Mouse (Mus musculus) layer of hippocampus, postnatal 36 days (tissue): ENCODE measurements around the gene Ube2e3. TPM values are rescaled to one million over a fixed set of nuclear protein-coding genes. Genes with fewer than 3 reads are reported as not detected.

Experiments
- DNase-seq, 2 experiments: peaks; one replicate each; pipeline ENCODE4 v3.0.0; 2022
- total RNA-seq, 2 experiments: library from RNA; stranded (reverse); gene quantifications; 2 replicates each; pipeline ENCODE4 v1.2.3; 2021

The Ube2e3 gene
- 100 to 1,000 TPM; 113 to 116 TPM for total RNA-seq

DNA sequence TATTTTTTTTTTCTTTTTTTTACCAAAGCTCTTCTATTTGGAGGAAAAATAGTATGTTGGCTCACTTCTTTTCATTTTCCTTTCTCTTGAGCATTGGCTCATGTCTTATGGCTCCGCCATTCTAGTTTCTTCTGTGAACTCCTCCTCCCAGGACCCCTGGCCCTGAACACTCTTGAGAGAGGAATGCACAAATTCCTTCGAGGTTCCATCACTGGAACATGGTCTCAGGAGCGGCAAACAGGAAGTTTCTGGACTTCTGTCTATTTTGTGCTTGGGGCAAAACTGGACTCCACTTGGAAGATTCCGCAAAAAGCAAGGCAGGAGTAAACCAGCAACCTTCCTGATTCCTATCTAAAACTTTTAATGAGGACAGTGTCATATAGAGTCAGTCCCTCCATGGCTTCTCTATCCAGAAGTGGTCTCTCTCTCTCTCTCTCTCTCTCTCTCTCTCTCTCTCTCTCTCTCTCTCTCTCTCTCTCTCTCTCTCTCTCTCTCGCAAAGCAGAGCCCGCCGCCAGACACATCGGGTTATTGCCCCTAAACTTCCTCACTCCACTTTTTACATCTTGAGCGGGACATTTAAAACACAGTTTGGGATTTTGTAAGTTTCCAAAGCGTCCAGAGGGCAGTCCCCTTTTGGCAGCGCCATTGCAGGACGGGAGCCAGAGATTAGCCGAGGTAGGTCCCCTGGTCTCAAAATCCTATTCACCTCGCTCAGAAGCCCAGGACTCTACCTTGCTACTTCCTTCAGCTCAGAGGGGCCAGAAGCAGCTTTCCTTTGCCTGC lies at the start of gene Ube2e3:
Gene Ube2e3 (plus strand): TSS at position 399 of the 785 bp plus-strand sequence.
- DNase-seq, result no peak

DNA sequence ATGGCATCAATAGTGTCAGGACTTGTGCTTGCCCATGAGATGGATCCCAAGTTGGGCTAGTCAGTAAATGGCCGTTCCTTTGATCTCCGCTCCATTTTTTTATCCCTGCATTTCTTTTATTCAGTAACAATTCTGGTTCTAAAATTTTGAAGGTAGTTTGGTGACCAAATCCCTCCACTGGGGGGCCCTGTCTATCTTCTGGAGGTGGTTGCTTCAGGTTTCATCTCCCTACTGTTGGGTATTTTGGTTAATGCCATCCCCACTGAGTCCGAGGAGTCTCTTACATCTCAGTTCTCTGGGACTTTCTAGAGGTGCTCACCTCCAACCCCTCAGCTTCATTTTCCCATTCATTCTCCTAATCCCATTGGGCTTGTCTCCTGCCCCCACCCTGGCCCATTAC lies 38.0 kb upstream of the Ube2e3 start:
- DNase-seq, result no peak

DNA sequence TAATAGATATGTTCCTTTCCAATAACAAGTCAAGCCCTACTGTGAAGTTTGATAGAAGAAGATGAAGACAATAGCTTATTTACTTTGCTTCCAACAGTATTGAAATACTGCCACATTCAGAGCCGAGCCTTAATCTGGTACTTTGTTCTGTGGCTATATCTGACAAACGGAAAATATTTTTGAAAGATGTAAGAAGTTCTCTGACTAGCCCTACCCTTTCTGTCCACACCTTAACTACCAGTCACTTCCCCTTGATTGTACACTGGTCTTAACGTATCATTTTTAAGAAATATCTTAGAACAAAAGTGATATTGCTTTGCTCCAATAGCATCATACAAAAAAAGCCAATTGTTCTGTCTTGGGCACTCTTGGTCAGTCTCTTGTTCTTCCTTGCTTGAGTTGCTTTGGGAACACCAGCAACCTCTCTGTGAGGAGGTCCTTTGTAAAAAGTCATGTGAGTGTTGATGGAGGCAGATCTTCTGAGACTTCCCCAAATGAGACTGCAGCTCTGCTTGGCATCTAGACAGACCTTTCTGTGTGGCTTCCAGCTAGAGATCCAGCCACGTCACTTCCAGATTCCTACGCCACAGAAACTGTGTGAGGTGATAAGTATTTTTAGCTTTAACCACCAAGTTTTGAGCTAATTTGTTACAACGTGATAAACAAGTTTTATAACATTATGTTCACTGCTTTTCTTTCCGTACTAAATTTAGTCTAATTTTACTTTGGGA lies 26.3 kb upstream of the Ube2e3 start:
- DNase-seq, result no peak

DNA sequence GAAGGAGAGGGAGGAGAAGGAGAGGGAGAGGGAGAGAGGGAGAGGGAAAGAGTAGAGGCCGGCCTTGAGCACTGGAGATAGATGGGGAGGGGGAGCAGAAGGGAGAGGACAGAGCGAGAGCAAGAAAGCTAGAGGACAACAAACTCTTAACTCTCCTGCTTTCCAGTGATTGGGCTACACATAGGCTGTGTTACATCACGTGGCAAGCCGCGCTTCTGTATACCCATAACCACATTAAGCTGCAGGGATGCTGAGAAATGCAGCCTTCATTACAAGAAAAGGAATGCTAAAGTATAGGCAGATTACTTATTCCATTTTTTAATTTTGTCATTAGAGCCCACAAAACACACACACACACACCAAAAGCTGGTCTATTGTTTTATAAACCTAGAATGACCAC lies 23.6 kb upstream of the Ube2e3 start:
- DNase-seq, result no peak

DNA sequence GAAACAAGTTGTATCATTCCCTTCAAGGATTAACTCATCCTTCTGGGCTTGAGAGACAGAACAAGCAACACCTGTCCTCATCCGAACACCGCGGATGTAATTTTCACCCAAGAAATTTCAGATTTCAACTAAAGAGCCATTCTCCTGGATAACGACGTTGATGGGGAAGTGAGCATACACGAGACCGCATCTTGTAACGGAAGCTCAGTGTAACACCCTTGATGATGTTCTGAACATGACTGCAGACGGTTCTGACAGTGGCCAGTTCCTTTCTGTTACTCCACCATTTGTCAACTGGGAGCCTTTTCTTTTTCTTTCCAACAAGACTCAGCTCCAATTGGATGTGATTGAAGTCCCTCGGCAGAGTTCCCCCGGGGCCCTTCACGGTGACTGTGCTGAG lies 22.6 kb upstream of the Ube2e3 start:
- no peak for DNase-seq

DNA sequence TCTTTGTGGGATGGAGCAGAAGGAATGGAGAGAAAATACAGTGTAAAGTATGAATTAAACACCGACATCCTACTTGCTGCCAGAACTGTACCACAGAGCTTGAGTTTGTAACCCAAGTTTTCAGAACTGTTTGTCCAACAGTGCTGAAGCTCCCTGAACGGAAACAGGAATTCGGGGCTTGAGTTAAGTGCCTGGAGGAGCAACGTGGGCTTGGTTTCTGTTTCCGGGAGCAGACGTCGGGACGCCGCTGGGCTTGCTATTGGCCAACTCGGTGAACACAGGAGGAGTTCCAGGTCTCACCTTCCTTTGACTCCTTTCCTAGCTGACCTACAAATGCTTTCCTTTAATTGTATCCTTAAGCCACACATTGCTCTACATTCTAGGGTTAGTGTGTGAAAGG lies 22.2 kb upstream of the Ube2e3 start:
- DNase-seq, result no peak

DNA sequence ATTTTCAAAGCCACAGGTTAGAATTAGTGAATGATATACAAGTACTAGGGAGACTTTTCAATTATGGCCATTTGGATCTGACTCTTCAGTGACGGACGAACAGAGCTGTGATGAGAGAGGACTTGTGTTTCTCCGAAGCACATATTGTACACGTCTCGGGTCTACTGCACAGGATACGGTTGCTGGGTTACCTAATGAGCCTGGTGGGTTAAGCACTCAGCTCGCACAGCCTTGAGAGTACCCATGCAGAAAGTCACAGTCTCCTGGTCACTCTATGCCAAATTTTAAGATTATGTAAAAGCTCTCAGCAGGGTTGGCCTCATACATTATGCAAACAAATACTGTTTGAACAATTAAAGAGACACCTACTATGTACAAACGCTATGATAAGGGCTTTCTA lies 13.6 kb upstream of the Ube2e3 start:
- no peak for DNase-seq

DNA sequence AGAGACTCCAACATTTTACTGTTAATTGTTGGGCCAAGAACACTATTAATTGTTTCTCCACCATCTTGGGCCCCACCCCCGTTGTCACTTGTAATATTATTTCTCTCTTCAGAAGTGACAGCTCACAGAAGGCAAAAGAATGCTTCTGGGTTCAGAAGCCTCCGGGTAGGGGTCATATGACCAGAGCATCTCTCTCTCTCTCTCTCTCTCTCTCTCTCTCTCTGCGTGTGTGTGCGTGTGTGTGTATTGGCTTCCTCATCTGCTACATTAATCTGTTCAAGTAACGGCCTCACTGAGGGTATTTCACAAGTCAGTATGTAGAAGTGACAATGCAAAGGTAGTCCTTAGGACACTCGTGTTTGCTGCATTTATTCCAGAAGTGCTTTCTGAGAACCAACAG lies 9.3 kb upstream of the Ube2e3 start:
- no peak for DNase-seq

DNA sequence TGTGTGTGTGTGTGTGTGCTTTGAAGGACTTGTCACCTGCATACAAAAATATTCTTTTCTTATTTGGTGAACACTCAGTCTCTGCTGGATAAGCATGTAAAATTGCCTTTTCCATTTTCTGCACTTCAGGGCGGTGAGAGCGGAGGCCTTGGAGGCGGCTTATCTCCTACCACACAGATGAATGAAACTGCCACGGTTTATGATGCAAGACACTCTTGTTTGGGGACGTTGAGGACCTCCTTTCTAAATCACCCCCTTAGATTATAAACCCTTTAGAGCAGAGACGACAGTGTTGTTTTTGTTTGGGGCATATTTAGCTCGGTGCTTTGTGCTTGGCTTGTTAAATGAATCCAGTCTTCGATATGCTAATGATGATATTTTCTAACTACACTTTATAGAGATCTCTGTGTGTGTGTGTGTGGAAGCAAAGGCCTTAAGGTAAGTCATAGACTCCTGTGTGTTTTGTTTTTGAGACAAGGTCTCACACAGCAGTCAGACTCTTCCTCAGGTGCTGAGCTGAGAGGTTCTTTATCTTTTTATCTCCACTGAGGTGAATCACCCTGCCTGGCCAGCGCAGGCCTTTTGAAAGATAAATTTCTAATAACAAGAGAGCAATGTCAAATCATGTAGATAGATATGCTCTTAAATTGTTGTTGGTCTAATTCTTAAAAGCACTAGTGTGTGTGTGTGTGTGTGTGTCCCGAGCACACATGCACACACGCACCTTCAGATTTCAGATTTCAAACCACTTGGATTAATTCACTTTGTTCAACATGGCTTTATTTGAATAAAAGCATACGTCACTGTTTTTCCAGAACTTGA lies 8.4 kb upstream of the Ube2e3 start:
- no peak for DNase-seq

DNA sequence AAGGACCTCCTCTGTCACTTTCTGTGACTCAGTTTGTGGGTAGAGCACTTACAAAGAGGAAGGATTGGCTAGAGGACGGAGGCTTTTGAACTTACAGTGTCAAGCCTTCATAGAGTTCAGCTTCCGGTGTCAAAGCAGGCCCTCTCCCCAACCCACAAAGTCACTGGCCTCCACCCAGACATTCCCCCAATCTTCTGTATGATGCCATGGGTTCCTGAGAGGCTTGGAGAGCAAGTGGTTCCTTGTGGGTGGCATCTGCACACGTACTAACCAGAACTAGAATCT lies 7.9 kb upstream of the Ube2e3 start:
- no peak for DNase-seq

DNA sequence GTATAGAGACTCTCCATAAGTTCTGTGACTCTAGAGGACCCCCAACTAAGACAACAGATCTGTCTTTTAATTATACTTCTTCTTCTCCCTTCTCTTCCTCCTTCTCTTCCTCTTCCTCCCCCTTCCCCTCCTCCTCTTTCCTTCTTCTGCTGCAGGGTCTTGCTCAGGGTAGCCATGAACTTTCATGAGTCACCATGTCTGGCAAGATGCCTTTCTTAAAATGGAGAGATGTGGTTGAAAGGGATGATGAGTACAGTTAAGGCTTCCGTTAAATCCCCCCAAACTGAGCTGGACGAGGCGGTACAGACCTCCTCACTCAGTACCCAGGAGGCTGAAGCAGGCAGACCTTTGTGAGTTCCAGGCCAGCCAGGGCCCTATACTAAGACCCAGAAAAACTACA lies 3.8 kb upstream of the Ube2e3 start:
- DNase-seq, result no peak

DNA sequence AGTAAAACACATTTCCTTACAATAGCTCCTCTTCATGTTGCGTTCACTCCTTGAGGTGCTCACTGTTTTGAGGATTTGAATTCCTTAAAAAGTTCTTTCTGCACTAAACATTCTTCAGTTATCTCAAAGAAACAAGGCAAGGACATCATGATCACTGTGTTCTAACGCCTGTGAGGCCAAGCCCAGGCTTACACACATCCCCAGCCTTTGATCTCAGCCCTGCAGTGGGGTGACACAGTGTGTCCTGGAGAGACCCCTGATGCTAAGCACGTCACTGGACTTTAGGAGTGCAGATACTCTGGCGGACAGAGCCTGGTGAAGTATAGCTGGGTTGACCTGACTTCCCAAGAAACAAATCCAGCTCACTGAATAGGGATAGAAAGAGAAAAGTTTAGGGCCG lies 3.1 kb upstream of the Ube2e3 start:
- no peak for DNase-seq

DNA sequence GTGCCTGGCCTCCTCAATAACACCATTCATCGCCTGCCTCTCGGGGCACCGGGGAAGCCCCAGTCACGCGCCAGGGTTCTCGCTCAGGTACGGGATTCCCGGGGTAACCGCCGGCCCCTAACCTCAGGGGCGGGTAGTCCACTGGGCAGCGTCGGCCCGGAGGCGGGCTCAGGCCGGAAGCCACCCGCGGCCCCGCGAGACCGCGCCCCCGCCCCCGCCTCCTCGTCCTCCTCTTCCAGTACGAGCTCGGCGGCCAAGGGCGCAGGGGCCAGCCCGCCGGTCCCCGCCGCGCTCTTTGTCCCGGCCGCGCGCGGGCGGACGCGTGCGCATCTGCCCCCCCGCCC lies 559 bp downstream of the Ube2e3 start:
- DNase-seq, result peak; percentile 53 to 58

DNA sequence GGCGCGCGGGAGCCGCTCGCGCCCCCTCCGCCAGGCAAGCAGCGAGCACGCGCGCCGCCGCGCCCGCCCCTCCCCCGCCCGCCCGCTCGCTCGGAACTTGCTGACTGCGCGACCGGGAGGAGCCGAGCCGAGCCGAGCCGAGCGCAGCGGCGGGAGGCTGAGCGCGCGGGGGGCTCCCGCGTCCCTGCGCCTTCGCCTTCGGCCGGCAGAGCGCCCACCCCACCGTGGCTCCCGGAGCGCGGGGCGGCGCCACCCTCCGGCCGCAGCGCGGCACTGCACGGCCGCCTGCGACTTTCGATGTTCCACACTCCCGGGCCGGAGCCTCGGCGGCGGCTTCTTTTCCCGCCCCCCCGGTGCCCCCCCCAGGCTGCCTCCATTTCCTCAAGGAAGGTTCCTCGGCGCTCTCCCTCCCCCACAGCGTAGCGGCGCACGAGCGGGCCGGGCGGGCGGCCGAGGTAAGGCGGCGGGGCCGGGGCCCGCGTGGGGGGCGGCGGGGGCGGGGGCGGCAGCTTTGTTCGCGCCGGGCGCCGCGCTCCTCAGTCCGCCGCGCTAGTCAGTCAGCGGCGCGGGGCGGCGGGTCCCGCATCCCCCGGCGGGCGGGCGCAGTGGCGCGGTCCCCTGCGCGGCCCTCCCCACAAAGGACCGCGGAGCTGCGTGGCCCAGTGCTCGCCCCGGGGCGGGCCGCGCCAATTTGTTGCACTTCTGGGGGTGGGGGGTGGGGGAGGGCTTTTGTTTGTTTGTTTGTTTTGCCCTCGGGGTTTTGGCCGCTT lies 1.2 kb downstream of the Ube2e3 start:
- DNase-seq, result peak; percentile 80 to 81

DNA sequence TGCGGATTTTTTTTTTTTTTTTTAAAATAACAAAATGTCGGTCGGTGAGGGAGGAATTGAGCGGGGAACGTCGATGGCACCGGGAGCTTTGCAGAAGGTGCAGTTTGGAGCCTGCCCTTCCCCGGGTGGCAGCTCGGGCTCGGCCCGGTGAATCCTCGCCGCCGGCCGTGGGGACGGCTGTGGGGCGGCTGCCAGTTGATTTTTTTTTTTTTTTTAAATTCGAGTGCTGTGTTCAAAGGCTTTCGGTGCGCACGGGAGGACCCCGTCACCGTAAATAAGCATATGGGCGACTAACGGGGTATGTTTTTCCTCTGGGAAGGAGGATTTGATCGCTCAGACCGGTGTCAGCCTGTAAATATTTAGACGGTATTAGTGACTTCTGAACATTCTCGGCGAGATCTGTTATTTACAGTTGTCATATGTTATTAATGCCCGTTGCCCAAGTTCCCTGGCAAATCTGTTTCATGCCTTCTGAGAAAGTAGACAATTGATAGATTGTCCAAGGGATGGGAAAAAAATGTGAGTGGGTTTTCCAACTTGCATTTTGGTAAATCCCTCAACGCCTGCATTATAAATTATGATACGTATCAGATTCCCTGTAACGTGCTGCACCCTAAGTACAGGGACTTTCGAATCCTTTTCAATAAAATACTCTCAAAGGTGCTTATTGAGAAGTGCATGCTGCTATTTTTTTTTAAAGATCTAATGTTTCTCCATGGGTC lies 2.0 kb downstream of the Ube2e3 start:
- peak in 1 of 2 experiments; percentile 6 for DNase-seq

DNA sequence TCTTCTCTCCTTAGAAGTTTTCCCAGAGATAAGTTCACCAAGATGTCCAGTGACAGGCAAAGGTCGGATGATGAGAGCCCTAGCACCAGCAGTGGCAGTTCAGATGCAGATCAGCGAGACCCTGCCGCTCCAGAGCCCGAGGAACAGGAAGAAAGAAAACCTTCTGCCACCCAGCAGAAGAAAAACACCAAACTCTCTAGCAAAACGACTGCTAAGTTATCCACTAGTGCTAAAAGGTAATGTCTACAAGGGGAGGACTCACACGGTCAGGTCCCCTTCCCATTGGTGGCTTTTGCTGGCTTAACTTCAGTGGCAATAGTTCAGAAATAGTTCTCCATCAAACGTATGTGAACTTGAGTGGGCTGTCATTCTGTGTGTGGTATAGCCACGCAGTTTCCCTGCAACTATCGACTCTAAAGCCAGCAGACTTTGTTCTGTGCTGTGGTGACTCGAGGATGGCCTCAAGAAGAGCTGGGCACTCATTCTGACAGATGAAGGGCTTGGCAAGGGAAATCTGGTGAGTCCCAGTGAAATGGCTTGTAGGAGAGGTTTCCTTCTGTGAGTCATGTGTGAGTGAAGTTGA lies 2.6 kb downstream of the Ube2e3 start:
- peak in 1 of 2 experiments; percentile 18 for DNase-seq

DNA sequence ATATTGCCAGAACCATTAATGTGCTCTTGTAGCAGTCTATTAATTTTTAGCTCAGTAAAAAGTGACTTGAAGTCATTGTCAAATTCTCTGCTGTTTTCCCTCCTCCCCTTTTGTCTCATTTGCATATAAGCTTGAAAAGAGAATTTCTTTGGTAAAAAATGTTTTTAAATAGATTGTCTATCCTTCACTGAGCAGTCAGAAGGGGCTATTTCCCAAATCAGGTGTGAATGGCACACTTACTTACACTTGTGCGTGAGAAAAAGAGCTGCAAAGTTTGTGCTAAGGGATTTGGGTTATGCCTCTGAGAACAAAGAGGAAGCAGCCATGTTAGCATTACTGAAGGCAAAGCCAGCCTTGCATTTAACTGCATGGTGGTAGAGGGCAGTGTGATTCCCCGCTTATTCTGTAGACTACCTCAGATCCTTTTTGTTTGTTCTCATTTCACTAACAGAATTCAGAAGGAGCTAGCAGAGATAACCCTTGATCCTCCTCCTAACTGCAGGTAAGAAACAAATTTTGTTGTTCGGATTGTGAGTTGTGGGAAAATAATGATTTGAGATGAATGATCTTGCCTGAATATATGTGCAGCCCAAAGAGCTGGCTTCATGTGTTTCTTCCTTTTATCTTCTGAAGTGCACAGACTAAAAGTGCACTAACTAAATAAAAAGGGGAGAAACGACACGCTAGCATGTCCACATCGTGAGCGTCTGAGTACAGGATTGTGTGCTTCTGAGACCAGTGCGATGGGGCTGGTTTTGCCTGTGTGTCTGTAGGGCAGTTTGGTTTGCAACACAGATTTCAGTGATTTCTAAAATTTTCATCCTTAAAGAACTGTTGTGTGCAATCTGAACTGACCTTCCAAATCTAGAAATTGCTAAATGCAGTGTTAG lies 4.3 kb downstream of the Ube2e3 start:
- DNase-seq, result no peak

DNA sequence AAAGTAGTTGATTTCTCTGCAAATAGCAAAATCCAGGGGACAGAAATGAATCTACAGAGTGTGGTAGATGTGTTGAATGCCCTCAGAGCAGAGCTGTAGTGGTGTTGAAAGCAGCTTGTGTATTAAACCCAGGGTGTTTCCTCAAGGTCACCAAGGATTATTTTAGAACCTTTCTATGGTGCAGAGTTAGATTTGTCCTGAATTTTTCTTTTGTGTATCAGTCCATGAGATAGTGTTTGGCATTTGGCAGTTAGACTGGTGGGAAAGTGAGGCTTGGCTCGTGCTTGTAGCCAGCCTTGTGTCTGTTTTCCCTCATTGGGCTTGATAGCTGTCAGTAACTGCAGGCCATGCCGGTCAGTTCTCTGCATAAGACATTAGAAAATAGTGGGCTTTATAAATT lies 6.0 kb downstream of the Ube2e3 start:
- DNase-seq, result no peak

DNA sequence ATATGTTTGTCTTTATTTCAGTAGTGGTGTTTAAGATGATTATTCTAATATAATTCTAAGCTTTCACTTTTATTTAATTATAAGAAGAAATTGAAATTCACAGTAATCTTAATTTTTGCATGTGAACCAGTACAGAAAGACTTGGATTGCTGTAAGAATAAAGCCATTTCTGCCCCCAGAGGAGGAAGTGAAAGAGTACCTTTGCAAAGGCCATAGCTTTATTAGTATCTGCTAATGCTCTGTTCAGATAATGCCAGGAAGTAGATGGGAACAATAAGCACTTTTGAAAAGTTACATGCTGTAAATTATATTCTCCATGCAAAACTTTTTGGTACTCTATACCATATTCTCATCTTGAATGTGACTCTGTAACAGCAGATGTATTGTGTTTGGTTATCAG lies 8.1 kb downstream of the Ube2e3 start:
- DNase-seq, result no peak

DNA sequence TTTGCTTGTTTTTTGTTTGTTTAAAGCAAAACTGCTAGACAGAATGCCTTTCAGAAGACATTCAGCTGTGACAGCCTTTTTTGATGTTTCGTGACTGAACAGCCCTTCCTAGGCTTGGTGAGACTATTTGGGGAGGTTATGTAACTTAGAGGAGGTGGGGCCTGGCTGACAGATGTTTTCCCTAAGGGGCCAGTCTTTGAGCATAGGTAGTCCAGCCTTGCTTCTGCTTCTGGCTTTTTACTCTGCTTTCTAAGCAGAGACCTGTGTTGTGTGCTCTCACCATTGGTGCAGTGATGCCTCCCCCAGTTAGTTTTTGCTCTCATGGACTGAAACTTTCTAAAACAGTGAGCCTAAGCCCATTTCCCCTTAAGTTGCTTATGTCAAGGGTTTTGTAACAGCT lies 14.1 kb downstream of the Ube2e3 start:
- DNase-seq, result no peak
